Mouse (Mus musculus) stomach, embryonic 14.5 days (tissue): ENCODE results near the gene Rbm34. TPM values are rescaled to one million over a fixed set of nuclear protein-coding genes. Genes with fewer than 3 reads are reported as not detected.
"Not testable (repeated sequence)": the region's sequence is repeated elsewhere in the genome, so short reads cannot be mapped to it uniquely, and the experiment has no call there.

Experiments used
- ATAC-seq: fragments of 200-750 bp; cut with Nextera tagmentation; 2 replicates; pipeline ENCODE4 v1.8.0; 2017; ENCODE audit warnings: low read depth, moderate TSS enrichment; ENCODE audit not compliant: insufficient number of reproducible peaks, insufficient read depth, low FRiP score
- H3K27ac ChIP-seq: fragments of 300-500 bp; sonication (generic); 2 replicates; pipeline ENCODE4 v1.5.1; 2014; ENCODE audit warnings: mild to moderate bottlenecking, low read length, moderate library complexity, mixed read lengths
- H3K27me3 ChIP-seq: fragments of 300-500 bp; sonication (generic); 2 replicates; pipeline ENCODE4 v1.6.1; 2014; ENCODE audit warnings: low read length, control low read depth, mixed read lengths; ENCODE audit not compliant: control insufficient read depth, insufficient read depth
- H3K36me3 ChIP-seq: fragments of 300-500 bp; sonication (generic); 2 replicates; pipeline ENCODE4 v1.6.1; 2014; ENCODE audit warnings: mild to moderate bottlenecking, control low read depth, low read length, moderate library complexity, mixed read lengths; ENCODE audit not compliant: control insufficient read depth, insufficient read depth
- H3K4me1 ChIP-seq: fragments of 300-500 bp; sonication (generic); 2 replicates; pipeline ENCODE4 v1.6.1; 2014; ENCODE audit warnings: low read length, control low read depth, mixed read lengths; ENCODE audit not compliant: control insufficient read depth, insufficient read depth
- H3K4me2 ChIP-seq: fragments of 300-500 bp; sonication (generic); replicated peaks from 2 replicates; pipeline ENCODE4 v1.6.1; 2014; ENCODE audit warnings: low read depth, low read length, control low read depth
- H3K4me3 ChIP-seq: fragments of 300-500 bp; sonication (generic); 2 replicates; pipeline ENCODE4 v1.5.1; 2014; ENCODE audit warnings: low read depth, low read length, control low read depth
- H3K9ac ChIP-seq: fragments of 300-500 bp; sonication (generic); replicated peaks from 2 replicates; pipeline ENCODE4 v1.6.1; 2014; ENCODE audit warnings: low read depth, mild to moderate bottlenecking, control low read depth, low read length, moderate library complexity, mixed read lengths
- H3K9me3 ChIP-seq: fragments of 300-500 bp; sonication (generic); 2 replicates; pipeline ENCODE4 v1.6.1; 2016; ENCODE audit warnings: low read depth, low read length, control low read depth; ENCODE audit not compliant: control insufficient read depth
- WGBS: fragments of 180-500 bp; shearing (Covaris S2); extraction: QIAGEN DNeasy Blood & Tissue Kit; methylation state at CpG from one replicate; pipeline ENCODE4 v1.1.7; 2014; 5-methylcytosine and 5-hydroxymethylcytosine counted together
- polyA plus RNA-seq: library from polyadenylated mRNA; unstranded; fragments of >200 nt; fragmentation: Nextera tagmentation; extraction: Ambion mirVana; gene quantifications from 2 replicates; pipeline ENCODE4 v1.2.1, GENCODE M21; 2014

Gene Rbm34
- polyA plus RNA-seq, 1 experiment from 2014 or later: 25.0 TPM

DNA sequence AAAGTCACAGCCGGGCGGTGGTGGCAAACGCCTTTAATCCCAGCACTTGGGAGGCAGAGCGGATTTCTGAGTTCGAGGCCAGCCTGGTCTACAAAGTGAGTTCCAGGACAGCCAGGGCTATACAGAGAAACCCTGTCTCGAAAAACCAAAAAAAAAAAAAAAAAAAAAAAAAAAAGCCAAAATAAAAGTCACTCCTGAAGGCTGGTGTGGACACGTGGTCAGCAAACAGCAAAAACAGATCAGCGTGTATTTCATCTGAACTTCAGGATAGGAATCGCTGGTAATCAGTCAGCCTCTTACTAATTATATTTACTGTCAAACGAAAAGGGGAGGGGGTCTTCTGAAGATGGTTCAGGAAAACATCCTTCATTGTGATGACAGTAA, 56.8 kb downstream of the Rbm34 start:
- not testable (repeated sequence) for H3K9ac ChIP-seq, ATAC-seq, H3K27me3 ChIP-seq, H3K36me3 ChIP-seq, H3K4me3 ChIP-seq, H3K4me2 ChIP-seq, H3K9me3 ChIP-seq, H3K27ac ChIP-seq
- H3K4me1 ChIP-seq: peaks cover 13% of the 10 kb centered on the region
- 64% methylated on average over 9 of the region's 10 CpGs for WGBS

GRCm38 (mm10) chr8:126913241-126914106, 57.4 kb downstream of the Rbm34 start:
- Histone ChIP-seq H3K36me3 (no peaks in the 10 kb centered on the region), H3K27ac (no peak overlapping the region), H3K4me2 (no peak overlapping the region), H3K9me3 (no peaks in the 10 kb centered on the region), H3K4me3 (no peak overlapping the region), H3K9ac (no peak overlapping the region), H3K27me3 (no peaks in the 10 kb centered on the region), H3K4me1 (peaks cover 13% of the 10 kb centered on the region)
- no peak for ATAC-seq
- WGBS: 51% methylated on average over 12 of the region's 12 CpGs

- Histone ChIP-seq H3K4me1 (peaks cover 10% of the 10 kb centered on the region), H3K27ac (no peak overlapping the region), H3K9me3 (no peaks in the 10 kb centered on the region), H3K4me3 (no peak overlapping the region), H3K27me3 (no peaks in the 10 kb centered on the region), H3K36me3 (no peaks in the 10 kb centered on the region), H3K9ac (no peak overlapping the region), H3K4me2 (no peak overlapping the region)
- ATAC-seq: no peak
- 46% methylated on average over 10 of the region's 10 CpGs for WGBS
Observed at GRCm38 (mm10) chr8:126909371-126909802, 61.5 kb downstream of the Rbm34 start.

DNA sequence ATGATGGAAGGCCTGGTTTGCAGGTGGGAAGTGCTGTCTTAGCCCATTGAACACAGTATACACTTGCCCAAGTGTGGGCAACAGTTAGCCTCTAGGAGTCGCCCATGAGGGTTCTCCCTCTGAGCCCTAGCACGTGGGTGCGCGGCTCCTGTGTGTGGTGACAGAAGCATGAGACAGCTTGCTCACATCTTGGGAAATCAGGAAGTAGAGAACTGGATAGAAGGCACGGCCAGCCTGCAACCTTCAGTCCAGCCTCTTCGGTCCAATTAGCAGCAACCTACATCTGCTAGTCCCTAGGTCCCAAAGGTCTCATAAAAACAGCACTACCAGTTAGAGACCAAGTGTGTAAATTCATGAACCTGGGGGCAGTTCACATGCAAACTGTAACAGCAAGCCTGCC, 62.1 kb downstream of the Rbm34 start:
- 71% methylated on average over 6 of the region's 6 CpGs for WGBS

DNA sequence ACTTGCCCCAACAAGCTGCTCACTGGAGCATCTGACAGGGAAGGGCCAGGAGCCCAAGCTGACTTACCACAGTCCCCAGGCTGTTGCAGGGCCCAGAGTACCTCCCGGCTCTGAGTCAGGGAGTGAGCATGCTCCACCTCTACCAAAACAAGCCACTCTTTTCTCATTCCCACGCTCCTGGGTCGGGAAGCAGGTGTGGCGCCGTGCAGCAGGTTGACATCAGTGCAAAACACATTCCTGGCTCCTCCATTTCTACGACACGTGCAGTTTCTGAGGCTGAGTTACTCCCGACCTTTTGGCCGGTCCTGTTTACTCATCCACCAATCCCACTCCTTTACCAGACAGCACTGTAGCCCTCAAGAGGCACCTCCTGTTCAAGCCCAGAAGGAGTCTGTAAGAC, 62.9 kb downstream of the Rbm34 start:
- no peak for ATAC-seq
- Histone ChIP-seq H3K27ac (no peak overlapping the region), H3K4me1 (peaks cover 6% of the 10 kb centered on the region; the same call in 1 of the 2 replicates), H3K4me2 (no peak overlapping the region), H3K9ac (no peak overlapping the region), H3K27me3 (no peaks in the 10 kb centered on the region), H3K4me3 (no peak overlapping the region), H3K9me3 (no peaks in the 10 kb centered on the region), H3K36me3 (no peaks in the 10 kb centered on the region)
- WGBS: 50% methylated on average over 9 of the region's 9 CpGs

More for the DNA sequence above, 62.1 kb downstream of the Rbm34 start:
- ATAC-seq: no peak
- Histone ChIP-seq H3K9ac (no peak overlapping the region), H3K27ac (no peak overlapping the region), H3K4me2 (no peak overlapping the region), H3K4me1 (peaks cover 10% of the 10 kb centered on the region), H3K27me3 (no peaks in the 10 kb centered on the region), H3K9me3 (no peaks in the 10 kb centered on the region), H3K4me3 (no peak overlapping the region), H3K36me3 (no peaks in the 10 kb centered on the region)

DNA sequence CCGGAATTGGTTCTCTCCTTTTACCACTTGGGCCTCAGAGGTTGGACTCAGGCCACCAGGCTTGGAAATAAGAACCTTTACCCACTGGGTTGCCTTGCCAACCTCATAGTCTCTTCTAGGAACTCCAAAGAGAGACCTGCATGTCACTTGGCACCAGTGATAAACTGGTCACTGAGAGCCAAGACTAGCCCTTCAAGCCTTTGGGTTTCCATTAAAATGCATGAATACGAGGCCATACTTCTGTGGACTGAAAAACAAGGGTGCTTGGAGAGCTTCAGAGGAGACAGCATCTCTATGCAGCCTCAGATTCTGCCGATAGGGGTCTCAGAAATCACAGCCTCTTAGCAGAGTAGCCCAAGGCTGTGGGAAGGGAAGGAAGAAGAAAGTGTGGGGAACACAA, 63.5 kb downstream of the Rbm34 start:
- H3K9ac ChIP-seq: no peak overlapping the region
- H3K4me3 ChIP-seq: no peak overlapping the region
- no peaks in the 10 kb centered on the region for H3K9me3 ChIP-seq
- 84% methylated on average over 3 of the region's 3 CpGs for WGBS
- no peak overlapping the region for H3K4me2 ChIP-seq
- H3K27ac ChIP-seq: no peak overlapping the region
- ATAC-seq: no peak
- no peaks in the 10 kb centered on the region for H3K36me3 ChIP-seq
- no peaks in the 10 kb centered on the region for H3K27me3 ChIP-seq
- peaks cover 6% of the 10 kb centered on the region; the same call in 1 of the 2 replicates for H3K4me1 ChIP-seq

DNA sequence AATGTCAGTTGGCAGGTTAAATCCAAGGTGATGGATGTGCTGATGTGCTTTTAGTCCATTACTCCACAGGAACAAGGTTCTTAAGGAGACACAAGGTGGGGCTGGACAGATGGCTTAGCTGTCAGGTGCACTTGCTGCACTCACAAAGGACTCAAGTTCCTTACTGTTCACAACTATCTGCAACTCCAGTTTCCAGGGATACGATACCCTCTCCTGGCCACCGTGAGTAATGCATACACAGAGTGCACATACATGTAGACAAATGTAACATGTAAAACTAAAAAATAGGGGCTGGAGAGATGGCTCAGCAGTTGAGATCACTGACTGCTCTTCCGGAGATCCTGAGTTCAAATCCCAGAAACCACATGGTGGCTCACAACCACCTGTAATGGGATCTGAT, 65.5 kb downstream of the Rbm34 start:
- ATAC-seq: no peak
- no peak overlapping the region for H3K4me2 ChIP-seq
- no peak overlapping the region for H3K27ac ChIP-seq
- WGBS: 94% methylated on average over 3 of the region's 3 CpGs
- no peak overlapping the region for H3K4me3 ChIP-seq
- H3K9me3 ChIP-seq: no peaks in the 10 kb centered on the region
- H3K9ac ChIP-seq: no peak overlapping the region
- no peaks in the 10 kb centered on the region for H3K27me3 ChIP-seq
- H3K36me3 ChIP-seq: no peaks in the 10 kb centered on the region
- H3K4me1 ChIP-seq: peaks cover 6% of the 10 kb centered on the region; the same call in 1 of the 2 replicates

DNA sequence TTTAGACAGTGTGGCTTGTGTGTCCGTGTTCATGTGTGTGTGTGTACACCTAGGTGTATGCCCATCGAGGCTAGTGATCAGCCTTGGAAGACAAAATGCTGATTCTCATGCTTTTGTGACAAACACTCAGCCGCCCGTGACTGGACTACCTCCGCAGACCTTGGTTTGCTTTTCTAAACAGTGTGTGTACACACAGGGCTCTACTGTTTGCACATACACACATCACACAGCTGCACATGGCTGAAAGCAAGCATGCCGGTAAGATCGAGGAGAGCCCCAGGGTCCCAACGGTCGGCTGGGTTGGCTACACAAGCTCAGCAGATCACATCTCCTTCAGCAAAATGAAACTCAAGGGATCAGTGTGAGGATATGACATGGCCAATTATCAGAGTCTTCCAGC, 66.9 kb downstream of the Rbm34 start:
- 63% methylated on average over 9 of the region's 9 CpGs for WGBS
- no peaks in the 10 kb centered on the region for H3K36me3 ChIP-seq
- no peak overlapping the region for H3K4me3 ChIP-seq
- H3K4me2 ChIP-seq: no peak overlapping the region
- ATAC-seq: 0 out of 2 replicates have a peak, but pooled peaks have one; percentile 38
- no peak overlapping the region for H3K27ac ChIP-seq
- no peaks in the 10 kb centered on the region for H3K27me3 ChIP-seq
- no peaks in the 10 kb centered on the region for H3K9me3 ChIP-seq
- no peak overlapping the region for H3K9ac ChIP-seq
- no peaks in the 10 kb centered on the region for H3K4me1 ChIP-seq
